Mouse (Mus musculus) midbrain, embryonic 14.5 days (tissue): ENCODE results near the gene Tjap1. TPM values are rescaled to one million over a fixed set of nuclear protein-coding genes. Genes with fewer than 3 reads are reported as not detected.

Source experiments
- ATAC-seq: fragments of 200-750 bp; cut with Nextera tagmentation; 2 replicates; pipeline ENCODE4 v1.8.0; 2017; ENCODE audit warnings: moderate number of reproducible peaks, moderate library complexity; ENCODE audit not compliant: low FRiP score, low TSS enrichment
- DNase-seq: peaks from one replicate; pipeline ENCODE4 v3.0.0-alpha.2; 2015
- H3K27ac ChIP-seq: fragments of 300-500 bp; sonication (generic); replicated peaks from 2 replicates; pipeline ENCODE4 v1.5.1; 2014; ENCODE audit warnings: mild to moderate bottlenecking, low read depth, low read length, moderate library complexity
- H3K27me3 ChIP-seq: fragments of 300-500 bp; sonication (generic); 2 replicates; pipeline ENCODE4 v1.6.1; 2014; ENCODE audit warnings: low read length, control low read depth, mixed read lengths; ENCODE audit not compliant: control insufficient read depth, insufficient read depth
- H3K36me3 ChIP-seq: fragments of 300-500 bp; sonication (generic); 2 replicates; pipeline ENCODE4 v1.6.1; 2014; ENCODE audit warnings: low read length, control low read depth; ENCODE audit not compliant: control insufficient read depth, insufficient read depth
- H3K4me1 ChIP-seq: fragments of 300-500 bp; sonication (generic); 2 replicates; pipeline ENCODE4 v1.6.1; 2014; ENCODE audit warnings: mild to moderate bottlenecking, antibody characterized with exemption, low read length, control low read depth; ENCODE audit not compliant: control insufficient read depth, insufficient read depth
- H3K4me2 ChIP-seq: fragments of 300-500 bp; sonication (generic); 2 replicates; pipeline ENCODE4 v1.6.1; 2014; ENCODE audit warnings: mild to moderate bottlenecking, low read length, moderate library complexity
- H3K4me3 ChIP-seq: fragments of 300-500 bp; sonication (generic); replicated peaks from 2 replicates; pipeline ENCODE4 v1.5.1; 2014; ENCODE audit warnings: low read depth, low read length
- H3K9ac ChIP-seq: fragments of 300-500 bp; sonication (generic); replicated peaks from 2 replicates; pipeline ENCODE4 v1.6.1; 2014; ENCODE audit warnings: mild to moderate bottlenecking, low read length, moderate library complexity
- H3K9me3 ChIP-seq: fragments of 300-500 bp; sonication (generic); 2 replicates; pipeline ENCODE4 v1.6.1; 2016; ENCODE audit warnings: low read length, control low read depth, mixed read lengths; ENCODE audit not compliant: control insufficient read depth
- WGBS: fragments of 180-500 bp; shearing (Covaris S2); extraction: QIAGEN DNeasy Blood & Tissue Kit; methylation state at CpG from one replicate; pipeline ENCODE4 v1.1.7; 2014; 5-methylcytosine and 5-hydroxymethylcytosine counted together
- polyA plus RNA-seq: library from polyadenylated mRNA; unstranded; fragments of >200 nt; fragmentation: Nextera tagmentation; extraction: Ambion mirVana; gene quantifications from 2 replicates; pipeline ENCODE4 v1.2.1, GENCODE M21; 2014

Gene Tjap1
- polyA plus RNA-seq, 1 experiment from 2014 or later: 23.5 TPM

DNA sequence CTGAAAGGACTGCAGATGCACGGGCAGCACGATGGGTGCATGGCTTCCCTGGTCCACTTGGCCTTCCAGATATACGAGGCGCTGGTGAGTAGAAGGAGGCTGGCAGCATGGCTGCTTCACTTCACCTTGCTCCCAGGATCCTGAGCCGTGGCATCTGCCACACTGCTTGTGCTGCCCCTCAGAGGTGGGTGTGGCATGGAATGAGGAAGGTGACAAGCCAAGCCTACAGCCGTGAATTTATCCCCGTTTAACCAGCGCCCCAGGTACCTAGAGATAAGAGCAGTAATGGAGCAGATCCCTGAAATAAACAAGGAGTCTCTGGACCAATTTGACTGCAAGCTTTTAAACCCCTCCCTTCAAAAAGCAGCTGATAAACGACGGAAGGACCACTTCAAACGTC is 41.4 kb downstream of the Tjap1 start:
- H3K27me3 ChIP-seq: no peaks in the 10 kb centered on the region
- H3K4me2 ChIP-seq: no peak overlapping the region
- DNase-seq: no peak
- H3K36me3 ChIP-seq: peaks cover 94% of the 10 kb centered on the region
- H3K9ac ChIP-seq: no peak overlapping the region
- H3K27ac ChIP-seq: no peak overlapping the region
- no peaks in the 10 kb centered on the region for H3K9me3 ChIP-seq
- no peak overlapping the region for H3K4me3 ChIP-seq
- H3K4me1 ChIP-seq: no peaks in the 10 kb centered on the region; the same call in 1 of the 2 replicates
- no peak for ATAC-seq
- 85% methylated on average over 11 of the region's 11 CpGs for WGBS

DNA sequence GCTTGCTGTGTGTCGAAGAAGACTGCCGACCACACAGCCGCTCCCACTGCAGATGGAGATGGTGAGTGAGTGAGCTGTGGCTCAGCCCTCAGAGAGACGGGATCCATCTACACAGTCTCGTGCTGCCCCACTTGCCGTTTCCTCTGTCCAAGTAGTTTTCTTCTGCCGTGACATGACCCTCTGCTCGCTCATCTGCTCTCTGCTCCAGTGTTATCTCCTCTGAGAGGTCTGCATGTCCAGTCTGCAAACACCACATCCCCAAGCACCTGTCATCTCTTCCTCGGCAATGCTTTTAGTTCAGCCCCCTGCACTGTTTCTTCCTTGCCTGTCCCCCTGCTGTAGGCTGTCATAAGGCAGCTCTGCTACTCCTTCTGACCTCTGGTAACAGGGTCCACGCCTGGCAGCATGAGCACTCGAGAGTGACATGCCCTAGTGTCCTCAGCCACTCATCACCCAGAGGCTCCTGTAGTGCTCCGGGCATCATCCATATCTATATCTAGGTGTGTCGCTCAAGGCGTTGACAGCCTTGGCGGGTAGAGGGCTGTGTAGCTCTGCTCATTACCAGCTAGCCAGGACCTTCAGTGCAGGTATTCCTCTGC is 43.2 kb downstream of the Tjap1 start:
- WGBS: 93% methylated on average over 15 of the region's 15 CpGs
- Histone ChIP-seq H3K36me3 (peaks cover 87% of the 10 kb centered on the region), H3K4me2 (no peak overlapping the region), H3K27me3 (no peaks in the 10 kb centered on the region), H3K27ac (no peak overlapping the region), H3K9ac (no peak overlapping the region), H3K4me1 (no peaks in the 10 kb centered on the region), H3K9me3 (no peaks in the 10 kb centered on the region), H3K4me3 (no peak overlapping the region)
- ATAC-seq: no peak
- DNase-seq: no peak

DNA sequence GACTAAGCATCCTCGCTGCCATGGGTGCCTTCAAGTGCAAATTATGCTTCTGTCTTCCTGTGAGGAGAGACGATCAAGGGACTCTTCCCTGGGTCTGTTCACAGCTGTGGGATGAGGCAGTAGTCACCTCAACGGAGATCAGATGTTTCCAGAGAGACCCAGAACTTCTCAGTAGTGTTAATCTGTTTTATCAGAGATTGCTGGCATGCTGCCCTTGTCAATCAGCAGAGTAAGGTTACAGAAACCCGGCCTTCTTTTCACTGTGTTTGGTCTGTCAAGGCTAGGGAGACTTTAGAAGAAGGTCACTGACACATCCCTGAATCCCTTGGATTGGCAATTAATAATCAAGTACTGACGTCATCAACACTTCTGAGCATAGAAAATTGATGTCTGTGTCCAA is 45.3 kb downstream of the Tjap1 start:
- DNase-seq (no peak), ATAC-seq (no peak)
- no peaks in the 10 kb centered on the region for H3K4me1 ChIP-seq
- no peaks in the 10 kb centered on the region for H3K9me3 ChIP-seq
- H3K4me2 ChIP-seq: no peak overlapping the region
- H3K4me3 ChIP-seq: no peak overlapping the region
- no peaks in the 10 kb centered on the region for H3K27me3 ChIP-seq
- 90% methylated on average over 5 of the region's 5 CpGs for WGBS
- no peak overlapping the region for H3K9ac ChIP-seq
- peaks cover 82% of the 10 kb centered on the region for H3K36me3 ChIP-seq
- no peak overlapping the region for H3K27ac ChIP-seq

DNA sequence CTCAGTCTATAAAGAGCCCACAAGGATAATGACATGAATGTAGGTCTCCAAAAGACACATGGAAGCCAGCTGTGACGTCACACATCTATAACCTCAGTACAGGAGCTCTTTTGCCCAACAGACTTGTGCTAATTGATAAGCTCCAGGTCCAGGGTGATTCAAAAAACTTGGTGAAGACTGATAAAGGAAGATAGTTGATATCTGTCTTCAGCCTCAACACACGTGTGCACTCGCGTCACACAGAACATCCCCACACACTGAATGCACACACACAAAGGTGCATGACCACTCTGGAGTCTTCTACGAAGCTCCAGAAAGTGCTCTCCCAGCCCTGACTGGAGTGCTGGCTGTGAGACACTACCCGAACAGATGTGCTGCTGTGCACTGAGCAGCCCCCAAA is 45.7 kb downstream of the Tjap1 start:
- DNase-seq (no peak), ATAC-seq (no peak)
- H3K4me2 ChIP-seq: no peak overlapping the region
- no peaks in the 10 kb centered on the region for H3K27me3 ChIP-seq
- WGBS: 95% methylated on average over 6 of the region's 6 CpGs
- H3K9ac ChIP-seq: no peak overlapping the region
- no peak overlapping the region for H3K27ac ChIP-seq
- no peak overlapping the region for H3K4me3 ChIP-seq
- peaks cover 78% of the 10 kb centered on the region for H3K36me3 ChIP-seq
- no peaks in the 10 kb centered on the region for H3K4me1 ChIP-seq
- H3K9me3 ChIP-seq: no peaks in the 10 kb centered on the region

DNA sequence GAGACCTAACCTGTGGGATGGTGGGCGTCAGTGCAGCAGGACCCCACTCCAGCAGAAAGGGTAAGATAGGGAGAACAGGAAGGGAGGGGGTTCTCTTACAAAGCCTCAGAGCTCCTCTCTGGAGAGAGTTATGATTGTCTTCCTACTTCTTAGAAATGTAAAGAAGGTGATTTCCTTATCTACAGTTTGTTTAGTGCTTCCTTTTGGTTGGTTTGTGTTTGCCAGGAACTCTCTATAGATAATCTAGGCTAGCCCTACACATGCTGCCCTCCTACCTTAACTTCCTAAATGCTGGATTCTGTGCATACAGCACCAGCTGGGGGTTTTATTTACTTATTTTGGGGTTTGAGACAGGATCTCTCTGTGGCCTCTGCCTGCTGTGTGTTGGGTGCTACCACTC is 46.8 kb downstream of the Tjap1 start:
- Histone ChIP-seq H3K4me3 (no peak overlapping the region), H3K27ac (no peak overlapping the region), H3K9ac (no peak overlapping the region), H3K27me3 (no peaks in the 10 kb centered on the region), H3K4me2 (no peak overlapping the region), H3K36me3 (peaks cover 75% of the 10 kb centered on the region), H3K4me1 (no peaks in the 10 kb centered on the region), H3K9me3 (no peaks in the 10 kb centered on the region)
- ATAC-seq (no peak), DNase-seq (no peak)
- WGBS: 97% methylated on average over 1 of the region's 1 CpGs

DNA sequence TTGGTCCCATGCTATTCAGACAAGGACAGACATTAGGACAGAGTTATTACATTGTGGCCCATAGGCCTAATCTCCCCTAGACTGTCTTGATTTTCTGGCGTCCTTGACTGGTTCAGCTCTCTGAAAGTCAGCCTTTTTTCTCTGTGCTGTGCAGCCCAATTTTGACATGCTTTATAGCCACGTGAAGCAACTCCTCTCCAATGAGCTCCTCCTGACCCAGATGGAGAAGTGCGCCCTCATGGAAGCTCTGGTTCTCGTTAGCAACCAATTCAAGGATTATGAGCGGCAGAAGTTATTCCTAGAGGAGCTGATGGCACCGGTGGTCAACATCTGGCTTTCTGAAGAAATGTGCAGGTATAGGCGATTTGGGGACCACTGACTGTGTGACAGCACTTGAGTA is 55.2 kb downstream of the Tjap1 start:
- Histone ChIP-seq H3K4me2 (no peak overlapping the region), H3K4me3 (no peak overlapping the region), H3K9ac (no peak overlapping the region), H3K4me1 (no peaks in the 10 kb centered on the region), H3K9me3 (no peaks in the 10 kb centered on the region), H3K36me3 (peaks cover 92% of the 10 kb centered on the region), H3K27me3 (no peaks in the 10 kb centered on the region), H3K27ac (no peak overlapping the region)
- ATAC-seq: no peak
- 95% methylated on average over 7 of the region's 7 CpGs for WGBS
- no peak for DNase-seq

DNA sequence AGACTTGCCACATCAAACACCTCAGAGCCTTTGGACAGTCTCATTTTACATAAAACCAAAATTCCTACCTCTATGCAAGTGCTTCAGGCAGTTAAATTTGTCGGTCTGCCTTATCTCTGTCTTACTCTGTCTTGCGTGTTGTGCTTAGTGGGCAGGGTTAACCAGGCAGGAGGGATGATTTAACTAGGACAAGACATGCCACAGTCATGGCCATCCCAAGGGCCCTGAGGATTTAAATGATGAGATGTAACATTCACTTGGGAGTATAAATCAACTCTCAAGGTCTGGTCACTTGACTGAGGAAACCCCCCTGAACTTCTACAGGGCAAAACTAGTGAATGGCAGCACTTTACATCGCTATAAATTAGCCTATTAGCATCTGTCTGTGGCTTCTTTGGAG is 61.2 kb downstream of the Tjap1 start:
- H3K27ac ChIP-seq: no peak overlapping the region
- no peaks in the 10 kb centered on the region for H3K27me3 ChIP-seq
- no peaks in the 10 kb centered on the region for H3K4me1 ChIP-seq
- no peak for ATAC-seq
- H3K9ac ChIP-seq: no peak overlapping the region
- no peaks in the 10 kb centered on the region for H3K9me3 ChIP-seq
- no peak overlapping the region for H3K4me2 ChIP-seq
- no peak for DNase-seq
- peaks cover 99% of the 10 kb centered on the region for H3K36me3 ChIP-seq
- 95% methylated on average over 3 of the region's 3 CpGs for WGBS
- H3K4me3 ChIP-seq: no peak overlapping the region

DNA sequence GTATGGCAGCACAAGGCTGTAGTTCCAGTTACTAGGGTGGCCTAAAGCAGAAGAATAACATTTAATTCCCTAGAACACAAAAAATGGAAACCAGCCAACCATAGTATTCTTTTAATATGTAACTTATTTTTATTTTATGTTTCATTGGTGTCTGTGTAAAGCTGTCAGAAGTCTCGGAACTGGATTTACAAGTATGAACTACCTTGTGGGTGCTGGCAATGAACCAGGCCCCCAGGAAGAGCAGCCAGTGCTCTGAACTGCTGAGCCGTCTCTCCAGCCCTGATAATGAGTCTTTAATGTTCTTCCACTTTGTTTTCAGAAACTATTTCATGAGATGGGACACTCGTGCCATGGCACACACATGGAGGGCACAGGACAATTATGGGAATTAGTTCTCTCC is 72.3 kb downstream of the Tjap1 start:
- WGBS: 94% methylated on average over 3 of the region's 3 CpGs
- DNase-seq: no peak
- Histone ChIP-seq H3K27ac (no peak overlapping the region), H3K27me3 (no peaks in the 10 kb centered on the region), H3K4me2 (no peak overlapping the region), H3K4me3 (no peak overlapping the region), H3K9ac (no peak overlapping the region), H3K36me3 (peaks cover 89% of the 10 kb centered on the region), H3K4me1 (no peaks in the 10 kb centered on the region), H3K9me3 (no peaks in the 10 kb centered on the region)
- ATAC-seq: no peak
